Mouse (Mus musculus) midbrain, embryonic 12.5 days (tissue): Measurements from ENCODE around the gene Mpp3. TPM values are rescaled to one million over a fixed set of nuclear protein-coding genes. Genes with fewer than 3 reads are reported as not detected.
A peak's percentile ranks its signal among the peaks of the same experiment; 100 is the strongest.

Experiments
- ATAC-seq: fragments of 200-750 bp; cut with Nextera tagmentation; 2 replicates; pipeline ENCODE4 v1.8.0; 2017; ENCODE audit warnings: low read depth, moderate TSS enrichment, moderate library complexity; ENCODE audit not compliant: low FRiP score
- H3K27ac ChIP-seq: fragments of 300-500 bp; sonication (generic); replicated peaks from 2 replicates; pipeline ENCODE4 v1.5.1; 2016; ENCODE audit warnings: mild to moderate bottlenecking
- H3K27me3 ChIP-seq: fragments of 300-500 bp; sonication (generic); 2 replicates; pipeline ENCODE4 v1.6.1; 2016; ENCODE audit warnings: mild to moderate bottlenecking
- H3K36me3 ChIP-seq: fragments of 300-500 bp; sonication (generic); 2 replicates; pipeline ENCODE4 v1.6.1; 2016
- H3K4me1 ChIP-seq: fragments of 300-500 bp; sonication (generic); 2 replicates; pipeline ENCODE4 v1.6.1; 2016
- H3K4me2 ChIP-seq: fragments of 300-500 bp; sonication (generic); replicated peaks from 2 replicates; pipeline ENCODE4 v1.6.1; 2016; ENCODE audit warnings: mild to moderate bottlenecking, moderate library complexity
- H3K4me3 ChIP-seq: fragments of 300-500 bp; sonication (generic); 2 replicates; pipeline ENCODE4 v1.5.1; 2016; ENCODE audit warnings: mild to moderate bottlenecking
- H3K9ac ChIP-seq: fragments of 300-500 bp; sonication (generic); replicated peaks from 2 replicates; pipeline ENCODE4 v1.6.1; 2016; ENCODE audit warnings: mild to moderate bottlenecking, moderate library complexity
- H3K9me3 ChIP-seq: fragments of 300-500 bp; sonication (generic); 2 replicates; pipeline ENCODE4 v1.6.1; 2016; ENCODE audit warnings: mild to moderate bottlenecking
- WGBS: fragments of 180-500 bp; shearing (Covaris S2); methylation state at CpG from one replicate; pipeline ENCODE4 v1.1.7; 2016; 5-methylcytosine and 5-hydroxymethylcytosine counted together
- polyA plus RNA-seq: library from polyadenylated mRNA; unstranded; fragments of >200 nt; fragmentation: Nextera tagmentation; extraction: Ambion mirVana; gene quantifications from 2 replicates; pipeline ENCODE4 v1.2.1, GENCODE M21; 2016

The Mpp3 gene
- polyA plus RNA-seq, 1 experiment from 2014 or later: 32.1 TPM

DNA sequence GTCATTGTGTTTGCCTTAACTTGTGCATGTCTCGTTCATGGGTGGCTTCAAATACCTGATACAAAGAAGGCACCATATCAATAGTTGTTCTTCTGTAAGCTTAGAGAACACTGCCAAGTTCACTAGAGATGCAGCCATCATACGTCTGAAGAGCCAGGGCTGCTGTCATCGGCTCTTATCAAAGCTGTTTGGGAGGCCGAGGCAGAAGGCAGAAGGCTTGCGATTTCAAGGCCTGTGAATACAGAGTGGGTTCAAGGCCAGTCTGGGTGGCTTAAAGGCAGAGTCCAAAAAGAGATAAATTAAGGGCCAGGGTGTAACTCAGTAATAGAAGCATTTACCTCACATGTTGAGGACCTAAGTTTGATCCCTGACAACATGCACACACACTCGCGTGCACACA is 8.1 kb upstream of the Mpp3 start:
- no peaks in the 10 kb centered on the region for H3K4me1 ChIP-seq
- peaks cover 9% of the 10 kb centered on the region; the same call in 1 of the 2 replicates for H3K27me3 ChIP-seq
- H3K27ac ChIP-seq: no peak overlapping the region
- H3K36me3 ChIP-seq: no peaks in the 10 kb centered on the region
- ATAC-seq: no peak
- H3K4me2 ChIP-seq: no peak overlapping the region
- H3K4me3 ChIP-seq: no peak overlapping the region
- H3K9ac ChIP-seq: no peak overlapping the region
- no peaks in the 10 kb centered on the region for H3K9me3 ChIP-seq
- 84% methylated on average over 7 of the region's 7 CpGs for WGBS

DNA sequence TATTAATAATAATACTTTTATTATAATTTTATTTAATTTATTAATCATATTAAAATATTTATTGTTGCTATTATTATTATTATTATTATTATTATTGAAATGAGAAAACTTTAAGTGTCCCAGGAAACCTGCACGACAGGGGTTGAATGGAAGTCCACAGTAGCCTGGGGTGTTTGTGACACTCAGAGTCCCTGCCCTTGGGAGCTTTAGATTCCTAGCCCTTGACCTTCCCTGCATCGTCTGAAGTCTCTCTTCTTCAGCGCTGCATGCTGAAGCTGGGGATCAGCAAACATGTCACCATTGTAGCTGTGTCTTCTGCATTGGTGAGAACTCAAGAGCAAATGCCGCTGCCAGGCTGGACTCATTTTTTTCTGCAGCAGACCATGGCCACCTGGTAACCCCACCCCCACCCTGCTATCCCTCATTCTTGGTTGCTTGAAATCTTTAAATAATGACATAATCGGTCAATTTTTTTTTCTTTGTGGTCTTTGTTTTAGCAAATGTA is 7.2 kb upstream of the Mpp3 start:
- ATAC-seq: no peak
- 68% methylated on average over 5 of the region's 5 CpGs for WGBS
- no peak overlapping the region for H3K4me2 ChIP-seq
- peaks cover 15% of the 10 kb centered on the region for H3K27me3 ChIP-seq
- no peaks in the 10 kb centered on the region for H3K4me1 ChIP-seq
- no peaks in the 10 kb centered on the region for H3K36me3 ChIP-seq
- no peak overlapping the region for H3K4me3 ChIP-seq
- H3K27ac ChIP-seq: no peak overlapping the region
- H3K9ac ChIP-seq: no peak overlapping the region
- no peaks in the 10 kb centered on the region for H3K9me3 ChIP-seq

DNA sequence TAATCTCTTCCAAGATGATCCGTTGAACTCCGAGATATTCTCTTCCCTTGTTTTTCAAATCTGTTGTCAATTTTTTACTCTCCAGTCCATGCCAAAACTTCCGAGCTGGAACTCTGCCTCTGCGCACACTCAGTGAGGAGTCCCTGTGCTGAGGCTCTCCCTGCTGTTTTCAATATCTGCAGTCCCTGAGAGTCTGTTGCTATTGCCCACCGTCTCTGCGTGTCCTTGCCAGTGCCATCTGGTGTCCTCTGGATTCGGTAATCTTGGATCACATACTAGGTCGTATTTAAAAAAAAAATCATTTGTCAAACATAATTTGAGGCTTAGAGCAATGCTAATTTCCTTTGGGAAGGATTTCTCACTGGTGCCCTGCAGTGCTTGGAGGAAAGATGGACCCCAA is 6.6 kb upstream of the Mpp3 start:
- H3K27me3 ChIP-seq: peaks cover 15% of the 10 kb centered on the region
- WGBS: 73% methylated on average over 8 of the region's 8 CpGs
- ATAC-seq: no peak
- H3K9me3 ChIP-seq: no peaks in the 10 kb centered on the region
- H3K4me1 ChIP-seq: peaks cover 5% of the 10 kb centered on the region
- H3K4me2 ChIP-seq: no peak overlapping the region
- H3K4me3 ChIP-seq: no peak overlapping the region
- no peak overlapping the region for H3K27ac ChIP-seq
- H3K9ac ChIP-seq: no peak overlapping the region
- H3K36me3 ChIP-seq: no peaks in the 10 kb centered on the region

DNA sequence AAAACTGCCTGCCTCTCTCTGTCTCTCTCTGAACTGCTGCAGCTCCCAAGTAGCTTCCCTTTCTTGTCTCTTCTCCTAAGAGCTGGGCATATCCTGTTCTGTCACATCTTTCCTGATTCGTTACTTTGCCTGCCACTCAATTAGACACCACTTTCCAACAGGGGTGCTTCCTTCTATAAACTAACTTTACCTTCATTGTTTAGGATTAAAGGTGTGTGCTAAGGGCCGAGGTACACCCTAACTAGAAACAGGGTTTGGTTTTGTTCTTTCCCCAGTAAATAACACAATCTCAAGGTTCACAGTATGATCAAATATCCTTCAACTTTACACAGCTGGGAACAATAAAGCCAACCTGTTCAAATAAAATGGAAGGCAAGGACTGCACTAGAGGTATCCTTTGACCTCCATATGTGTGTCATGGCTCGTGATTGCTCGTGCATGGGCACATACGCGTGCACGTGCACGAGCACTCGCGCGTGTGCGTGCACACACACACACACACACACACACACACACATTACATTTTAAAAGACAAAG is 4.9 kb upstream of the Mpp3 start:
- Histone ChIP-seq H3K4me2 (no peak overlapping the region), H3K27ac (no peak overlapping the region), H3K27me3 (peaks cover 9% of the 10 kb centered on the region), H3K36me3 (no peaks in the 10 kb centered on the region), H3K9me3 (no peaks in the 10 kb centered on the region), H3K4me3 (no peak overlapping the region), H3K4me1 (peaks cover 7% of the 10 kb centered on the region), H3K9ac (no peak overlapping the region)
- no peak for ATAC-seq
- WGBS: 90% methylated on average over 12 of the region's 12 CpGs

DNA sequence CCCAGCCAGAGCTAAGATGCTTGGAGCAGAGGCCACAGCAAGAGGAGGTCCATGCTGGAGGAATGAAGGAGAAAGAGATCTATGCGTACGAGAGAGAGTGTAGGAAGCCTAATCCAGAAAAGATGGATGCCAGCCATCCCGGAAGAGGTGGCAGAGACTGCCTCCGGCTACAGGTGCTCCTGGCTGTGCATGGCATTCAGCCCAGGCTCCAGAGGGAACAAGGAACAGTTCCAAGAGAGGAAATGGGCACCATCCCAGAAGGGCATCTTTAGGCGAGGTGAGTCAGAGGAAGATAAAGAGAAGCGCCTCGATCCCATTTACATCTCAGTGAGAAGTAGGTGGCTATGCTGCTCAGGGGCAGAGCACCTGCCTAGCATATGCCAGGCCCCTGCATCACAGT is 2.9 kb upstream of the Mpp3 start:
- Histone ChIP-seq H3K4me3 (no peak overlapping the region), H3K36me3 (no peaks in the 10 kb centered on the region), H3K9me3 (no peaks in the 10 kb centered on the region), H3K4me1 (peaks cover 16% of the 10 kb centered on the region), H3K4me2 (no peak overlapping the region), H3K27ac (no peak overlapping the region), H3K9ac (no peak overlapping the region), H3K27me3 (peaks cover 6% of the 10 kb centered on the region; the same call in 1 of the 2 replicates)
- ATAC-seq: no peak
- 83% methylated on average over 7 of the region's 7 CpGs for whole genome bisulfite sequencing

DNA sequence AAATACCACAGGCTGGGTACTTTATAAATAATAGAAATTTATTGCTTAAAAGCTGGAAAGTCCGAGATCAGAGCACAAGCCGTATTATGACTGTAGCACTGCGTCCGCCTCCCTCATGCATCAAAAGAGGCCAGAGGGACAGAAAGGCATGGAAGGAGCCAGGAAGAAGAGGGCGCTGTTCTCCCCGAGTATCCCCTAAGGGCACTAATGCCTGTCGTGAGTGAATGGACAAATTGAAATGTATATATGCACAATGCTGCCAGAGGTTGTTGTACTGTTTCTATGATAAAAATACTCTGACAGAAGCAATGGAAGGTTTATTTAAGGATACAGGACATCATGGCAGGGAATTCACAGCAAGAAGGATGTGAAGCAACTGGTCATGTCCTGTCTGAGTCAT is 1.7 kb upstream of the Mpp3 start:
- Histone ChIP-seq H3K27me3 (peaks cover 6% of the 10 kb centered on the region; the same call in 1 of the 2 replicates), H3K4me3 (no peak overlapping the region), H3K4me2 (no peak overlapping the region), H3K36me3 (no peaks in the 10 kb centered on the region), H3K9me3 (no peaks in the 10 kb centered on the region), H3K9ac (no peak overlapping the region), H3K27ac (no peak overlapping the region), H3K4me1 (peaks cover 28% of the 10 kb centered on the region)
- WGBS: 40% methylated on average over 7 of the region's 7 CpGs
- no peak for ATAC-seq

DNA sequence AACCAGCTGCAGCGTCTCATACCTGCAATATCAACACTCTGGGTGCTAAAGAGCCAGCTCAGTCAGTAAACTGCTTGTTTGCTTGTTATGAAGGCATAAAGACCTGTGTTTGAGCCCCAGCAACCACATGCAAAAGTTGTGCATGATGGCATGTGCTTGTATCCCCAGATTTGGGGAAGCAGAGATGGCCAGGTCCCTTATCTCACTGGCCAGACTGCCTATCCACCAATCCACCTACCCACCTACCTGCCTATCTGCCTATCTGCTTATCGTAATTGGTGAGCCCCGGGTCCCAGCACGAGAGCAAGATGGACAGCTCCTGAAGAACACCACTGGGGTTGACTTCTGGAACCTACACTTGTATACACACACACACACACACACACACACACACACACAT is 1.0 kb upstream of the Mpp3 start:
- Histone ChIP-seq H3K9me3 (no peaks in the 10 kb centered on the region), H3K4me1 (peaks cover 31% of the 10 kb centered on the region), H3K36me3 (no peaks in the 10 kb centered on the region), H3K4me3 (no peak overlapping the region), H3K4me2 (no peak overlapping the region), H3K27ac (no peak overlapping the region), H3K9ac (no peak overlapping the region), H3K27me3 (peaks cover 6% of the 10 kb centered on the region; the same call in 1 of the 2 replicates)
- WGBS: 87% methylated on average over 4 of the region's 4 CpGs
- ATAC-seq: no peak

DNA sequence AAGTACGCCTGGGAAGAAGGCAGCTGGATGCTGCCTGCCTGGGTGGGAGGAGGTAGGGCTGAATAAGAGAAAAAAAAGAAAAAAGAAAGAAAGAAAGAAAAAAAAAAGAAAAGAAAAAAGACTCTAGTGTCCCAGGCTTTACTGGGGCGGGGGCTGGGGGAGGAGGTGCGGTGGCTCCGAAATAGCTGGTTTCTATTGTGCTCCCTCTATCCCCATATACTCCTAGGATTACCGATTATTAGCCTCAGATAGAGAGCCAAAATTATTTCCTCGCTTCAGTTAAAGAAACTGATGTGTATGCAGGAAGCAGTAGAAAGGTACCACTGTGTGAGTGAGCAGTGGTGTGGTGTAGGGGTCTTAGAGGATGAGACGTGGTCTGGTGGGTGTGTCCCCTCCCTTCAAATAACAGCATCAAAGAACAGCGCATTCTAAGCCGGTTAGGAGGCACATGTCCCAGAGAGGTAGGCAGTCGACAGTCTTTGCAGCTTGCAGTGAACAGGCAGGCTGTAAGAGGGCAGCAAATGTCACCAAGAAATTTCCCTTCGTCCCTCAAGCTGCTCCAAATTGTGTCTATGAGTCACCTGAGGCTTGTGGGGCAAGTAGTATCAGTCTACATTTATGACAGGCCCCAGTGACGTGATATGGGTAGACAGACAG is 772 bp downstream of the Mpp3 start:
- WGBS: 5% methylated on average over 12 of the region's 12 CpGs
- Histone ChIP-seq H3K4me3 (peak overlapping the region; percentile 72), H3K4me2 (peak overlapping the region; percentile 83), H3K4me1 (peaks cover 31% of the 10 kb centered on the region), H3K9me3 (no peaks in the 10 kb centered on the region), H3K27ac (peak overlapping the region; percentile 91), H3K9ac (peak overlapping the region; percentile 74), H3K27me3 (peaks cover 6% of the 10 kb centered on the region; the same call in 1 of the 2 replicates), H3K36me3 (peaks cover 5% of the 10 kb centered on the region; the same call in 1 of the 2 replicates)
- peak; percentile 17 for ATAC-seq

DNA sequence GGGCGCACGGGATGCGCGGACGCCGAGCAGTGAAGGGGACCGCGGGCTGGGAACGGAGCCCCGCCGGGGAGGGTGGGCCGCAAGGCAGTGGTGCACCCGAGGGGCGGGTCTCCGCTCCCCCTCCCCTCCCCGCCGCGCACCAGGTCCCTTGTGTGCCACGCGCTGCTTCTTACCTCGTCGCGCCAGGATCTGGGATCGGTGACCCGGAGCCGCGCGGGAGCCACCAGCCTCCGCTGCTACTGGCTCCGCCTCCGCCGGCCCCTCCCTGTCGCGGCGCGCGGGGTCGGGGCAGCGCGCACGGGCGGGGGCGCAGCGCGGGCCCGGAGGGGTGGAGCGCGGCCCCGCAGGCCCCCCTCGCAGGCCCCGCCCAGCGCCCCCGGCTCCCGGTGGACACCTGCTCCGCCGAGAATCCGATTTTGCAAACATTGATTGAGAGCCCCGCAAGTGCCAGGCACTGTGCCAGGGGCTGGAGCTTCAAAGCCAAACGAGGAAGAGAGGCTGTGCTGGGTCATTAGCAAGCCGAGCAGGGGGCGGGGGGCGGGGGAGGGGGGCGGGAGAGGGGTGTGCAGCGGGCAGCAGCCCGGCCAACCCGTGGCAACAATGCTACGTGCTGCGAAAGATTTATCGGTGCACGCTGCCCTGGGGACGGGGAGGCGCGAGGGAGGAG is 1.4 kb downstream of the Mpp3 start:
- WGBS: under 1% methylated on average over 42 of the region's 73 CpGs
- peak overlapping the region; percentile 74 for H3K9ac ChIP-seq

DNA sequence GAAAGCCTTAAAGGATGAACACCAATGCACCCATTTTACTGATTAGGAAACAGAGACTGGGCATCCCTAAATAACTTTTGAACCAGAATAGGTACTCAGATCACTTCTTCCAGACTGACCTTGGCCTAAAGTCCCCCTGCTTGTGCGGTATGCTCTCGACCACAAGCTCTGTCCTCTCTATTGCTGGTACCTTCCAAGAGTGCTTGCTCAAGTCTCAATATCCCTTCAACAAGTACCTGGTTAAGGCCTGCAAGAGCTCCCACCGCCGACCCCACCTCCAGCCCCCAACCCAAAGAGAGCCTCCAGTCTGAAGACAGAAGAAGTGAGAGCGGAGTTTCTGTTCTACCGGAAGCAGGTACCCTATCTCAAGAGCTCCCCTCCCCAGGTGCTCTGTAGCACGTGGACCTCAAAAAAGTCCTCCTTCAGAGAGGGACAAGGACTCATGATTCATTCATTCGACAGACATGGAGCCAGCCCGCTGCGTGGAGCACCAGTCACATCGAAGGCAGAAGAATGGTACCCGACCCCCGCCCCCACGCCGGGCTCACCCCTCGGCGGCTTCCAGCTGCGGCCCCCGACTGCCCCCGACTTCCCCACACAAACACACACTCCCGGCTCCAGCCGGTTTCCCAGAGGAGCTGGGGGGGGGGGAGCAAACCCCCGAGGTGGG is 2.1 kb downstream of the Mpp3 start:
- peaks cover 31% of the 10 kb centered on the region for H3K4me1 ChIP-seq
- peak; percentile 42; the same call in 1 of the 2 replicates for ATAC-seq
- peak overlapping the region; percentile 72 for H3K4me3 ChIP-seq
- H3K4me2 ChIP-seq: peak overlapping the region; percentile 83
- 4% methylated on average over 23 of the region's 23 CpGs for WGBS
- H3K27me3 ChIP-seq: peaks cover 3% of the 10 kb centered on the region; the same call in 1 of the 2 replicates
- no peaks in the 10 kb centered on the region for H3K9me3 ChIP-seq
- peak overlapping the region; percentile 74 for H3K9ac ChIP-seq
- peaks cover 17% of the 10 kb centered on the region; the same call in 1 of the 2 replicates for H3K36me3 ChIP-seq
- H3K27ac ChIP-seq: peak overlapping the region; percentile 91

More for the DNA sequence above, 1.4 kb downstream of the Mpp3 start:
- Histone ChIP-seq H3K4me2 (peak overlapping the region; percentile 83), H3K4me3 (peak overlapping the region; percentile 72), H3K4me1 (peaks cover 31% of the 10 kb centered on the region), H3K9me3 (no peaks in the 10 kb centered on the region), H3K27me3 (peaks cover 6% of the 10 kb centered on the region; the same call in 1 of the 2 replicates), H3K36me3 (peaks cover 12% of the 10 kb centered on the region; the same call in 1 of the 2 replicates), H3K27ac (peak overlapping the region; percentile 91)
- ATAC-seq: peak; percentile 92

DNA sequence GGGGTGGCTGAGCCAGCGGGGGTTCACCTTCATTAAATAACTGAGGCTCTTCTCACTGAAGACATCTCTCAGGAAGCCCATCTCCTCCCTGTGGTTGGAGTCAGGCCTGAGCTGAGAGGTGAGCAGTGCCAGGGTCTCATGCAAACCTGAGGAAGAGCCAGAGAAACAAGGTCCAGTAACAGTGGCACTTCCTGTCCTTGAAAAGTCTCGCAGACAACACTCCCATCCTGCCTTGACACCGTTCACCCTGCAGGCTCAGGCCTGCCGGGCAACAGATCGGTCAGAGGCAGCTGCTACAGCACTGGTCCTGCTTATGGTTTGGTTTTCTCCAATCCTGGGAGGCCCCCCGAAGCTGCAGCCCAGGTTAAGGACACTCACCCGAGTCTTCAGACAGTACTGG is 2.9 kb downstream of the Mpp3 start:
- Histone ChIP-seq H3K4me1 (peaks cover 31% of the 10 kb centered on the region), H3K4me2 (peak overlapping the region; percentile 83), H3K9me3 (no peaks in the 10 kb centered on the region), H3K27me3 (no peaks in the 10 kb centered on the region; the same call in 1 of the 2 replicates), H3K27ac (no peak overlapping the region), H3K36me3 (peaks cover 18% of the 10 kb centered on the region), H3K4me3 (peak overlapping the region; percentile 72), H3K9ac (no peak overlapping the region)
- no peak for ATAC-seq
- WGBS: 35% methylated on average over 7 of the region's 7 CpGs
